Mouse (Mus musculus) bone marrow, adult 2 months (tissue): Measurements from ENCODE around the gene Ablim1.

Experiments used
- CTCF ChIP-seq: fragments of 200-500 bp; IDR thresholded peaks from 2 replicates; pipeline ENCODE4 v1.5.1; 2011; ENCODE audit warnings: low read length, control low read depth; ENCODE audit not compliant: control insufficient read depth, insufficient read depth
- POLR2A ChIP-seq: fragments of 200-500 bp; IDR thresholded peaks from 2 replicates; pipeline ENCODE4 v1.6.1; 2011; ENCODE audit warnings: low read depth, mild to moderate bottlenecking, control low read depth, low read length, borderline replicate concordance; ENCODE audit not compliant: control insufficient read depth

DNA sequence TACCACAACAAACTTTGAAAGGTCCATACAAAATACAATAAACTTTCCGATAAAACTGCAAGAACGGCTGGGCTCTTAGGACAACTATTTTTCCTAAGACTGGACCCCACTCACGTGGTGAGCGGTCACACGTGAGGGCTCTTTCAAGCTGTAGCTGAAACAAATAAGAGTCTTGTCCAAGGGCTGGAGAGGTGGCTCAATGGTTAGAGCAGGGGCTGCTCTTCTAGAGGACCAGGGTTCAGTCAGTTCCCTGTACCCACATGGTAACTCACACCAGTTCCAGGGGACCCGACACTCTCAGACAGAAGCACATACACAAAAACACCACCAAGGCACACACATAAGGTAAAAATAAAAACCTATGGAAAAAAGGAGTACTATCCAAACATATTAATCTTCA is 197.0 kb downstream of the Ablim1 start:
- TF ChIP-seq CTCF (no peak), POLR2A (no peak)
